Mouse (Mus musculus) adrenal gland, adult (tissue): ENCODE measurements around the gene Pde8a.

Source experiments
- DNase-seq, 2 experiments: peaks; one replicate each; pipeline ENCODE4 v3.0.0; 2022 to 2023; ENCODE audit warnings: low spot score in 1 of 2; ENCODE audit not compliant: inconsistent age in 2 of 2

Pde8a gene

DNA sequence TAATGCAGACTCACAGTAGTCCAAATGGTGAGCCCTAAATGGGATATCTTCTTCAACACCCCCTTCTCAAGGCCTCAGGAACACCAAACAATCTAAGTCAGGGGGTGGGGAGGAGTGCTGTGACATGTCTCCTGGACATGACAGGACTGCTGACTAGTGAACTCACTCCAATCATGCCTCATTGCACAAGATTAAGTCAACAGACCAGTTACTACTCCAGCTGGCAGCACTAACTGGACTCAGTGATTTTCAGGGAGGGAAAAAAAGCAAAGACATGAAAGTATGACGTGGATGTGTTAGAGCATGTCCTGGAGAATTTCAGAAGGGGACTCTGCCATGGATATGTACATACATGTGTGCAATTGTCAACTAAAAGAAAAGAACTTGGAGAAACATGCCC, 166.0 kb downstream of the Pde8a start:
- no peak for DNase-seq
